Mouse (Mus musculus): ENCODE measurements around the gene Zfp329. TPM values are rescaled to one million over a fixed set of nuclear protein-coding genes. Genes with fewer than 3 reads are reported as not detected.

Zfp329 gene
- polyA plus RNA-seq, 1 experiment from 2014 or later: 13.6 TPM

Other genes with a start within 250 kb of the Zfp329 start
- not detected in 2 replicates for gene Vmn2r53, start 210.1 kb downstream of the Zfp329 start, polyA plus RNA-seq (2015; fragmentation: Nextera tagmentation; extraction: Ambion mirVana)
- not detected in 2 replicates for gene Vmn2r54, start 178.5 kb downstream of the Zfp329 start, polyA plus RNA-seq (2015; fragmentation: Nextera tagmentation; extraction: Ambion mirVana)
- gene Vmn2r55, start 133.9 kb downstream of the Zfp329 start, polyA plus RNA-seq (2015; fragmentation: Nextera tagmentation; extraction: Ambion mirVana): not detected in 2 replicates
- not detected in 2 replicates for gene Vmn2r56, start 83.9 kb downstream of the Zfp329 start, polyA plus RNA-seq (2015; fragmentation: Nextera tagmentation; extraction: Ambion mirVana)
- 9.0 and 9.9 TPM in 2 replicates for gene Zscan18, start 15.2 kb downstream of the Zfp329 start, polyA plus RNA-seq (2015; fragmentation: Nextera tagmentation; extraction: Ambion mirVana)
- 36.0 and 38.8 TPM in 2 replicates for gene Zfp110, start 15.9 kb upstream of the Zfp329 start, polyA plus RNA-seq (2015; fragmentation: Nextera tagmentation; extraction: Ambion mirVana)
- 4.2 and 5.0 TPM in 2 replicates for gene Zfp128, start 62.3 kb upstream of the Zfp329 start, polyA plus RNA-seq (2015; fragmentation: Nextera tagmentation; extraction: Ambion mirVana)
- 20.4 and 22.0 TPM in 2 replicates for gene Zscan22, start 79.0 kb upstream of the Zfp329 start, polyA plus RNA-seq (2015; fragmentation: Nextera tagmentation; extraction: Ambion mirVana)
- 983 and 1,044 TPM in 2 replicates for gene Rps5, start 103.4 kb upstream of the Zfp329 start, polyA plus RNA-seq (2015; fragmentation: Nextera tagmentation; extraction: Ambion mirVana)
- 0.46 and 0.60 TPM in 2 replicates for gene Rnf225, start 108.6 kb upstream of the Zfp329 start, polyA plus RNA-seq (2015; fragmentation: Nextera tagmentation; extraction: Ambion mirVana)
- 10.4 and 12.1 TPM in 2 replicates for gene Zfp324, start 147.0 kb upstream of the Zfp329 start, polyA plus RNA-seq (2015; fragmentation: Nextera tagmentation; extraction: Ambion mirVana)
- 12.4 and 14.4 TPM in 2 replicates for gene Zfp446, start 159.0 kb upstream of the Zfp329 start, polyA plus RNA-seq (2015; fragmentation: Nextera tagmentation; extraction: Ambion mirVana)
- gene Slc27a5, start 179.3 kb upstream of the Zfp329 start, polyA plus RNA-seq (2015; fragmentation: Nextera tagmentation; extraction: Ambion mirVana): 0.11 and 0.40 TPM in 2 replicates
- 245 TPM in 2 replicates for gene Trim28, start 180.3 kb upstream of the Zfp329 start, polyA plus RNA-seq (2015; fragmentation: Nextera tagmentation; extraction: Ambion mirVana)
- gene Zbtb45, start 191.2 kb upstream of the Zfp329 start, polyA plus RNA-seq (2015; fragmentation: Nextera tagmentation; extraction: Ambion mirVana): 28.3 and 29.2 TPM in 2 replicates
- 159 and 162 TPM in 2 replicates for gene Chmp2a, start 215.9 kb upstream of the Zfp329 start, polyA plus RNA-seq (2015; fragmentation: Nextera tagmentation; extraction: Ambion mirVana)
- gene Ube2m, start 219.4 kb upstream of the Zfp329 start, polyA plus RNA-seq (2015; fragmentation: Nextera tagmentation; extraction: Ambion mirVana): 30.4 and 54.9 TPM in 2 replicates
- 3.8 and 5.1 TPM in 2 replicates for gene Mzf1, start 235.9 kb upstream of the Zfp329 start, polyA plus RNA-seq (2015; fragmentation: Nextera tagmentation; extraction: Ambion mirVana)

Data from kidney, embryonic 16.5 days (tissue).